8 mouse cellular contexts compared by ENCODE assay signal in genomic region chr1:143777558-143778218, GRCm38 (mm10). TPM values are rescaled to one million over a fixed set of nuclear protein-coding genes. Genes with fewer than 3 reads are reported as not detected.
DNase-seq lines count a peak whose midpoint lies in the region; ATAC-seq and TF ChIP-seq lines count a peak whose summit lies in the region.

No protein-coding gene starts in this region.

- WGBS in hindbrain, embryonic 10.5 days = under 1% methylated on average over 39 of the region's 39 CpGs
- under 1% methylated on average over 35 of the region's 39 CpGs for WGBS in liver, embryonic 16.5 days (ENCODE audit: insufficient replicate concordance)

- no peaks in the 10 kb centered on the region for H3K27me3 ChIP-seq in hindbrain, embryonic 10.5 days (ENCODE audit: insufficient read depth, poor library complexity, severe bottlenecking)
- H3K27me3 ChIP-seq in liver, embryonic 16.5 days (ENCODE audit: control insufficient read depth, insufficient read depth, low read depth, low read length) = peaks cover 7% of the 10 kb centered on the region

- peak overlapping the region; percentile 84 for H3K4me3 ChIP-seq in gastrocnemius, adult 2 months
- H3K4me3 ChIP-seq in hindbrain, embryonic 10.5 days = peak overlapping the region; percentile 86
- peak overlapping the region; percentile 98 for H3K4me3 ChIP-seq in liver, embryonic 16.5 days (ENCODE audit: low read depth, low read length)

- no peaks in the 10 kb centered on the region for H3K9me3 ChIP-seq in hindbrain, embryonic 10.5 days
- H3K9me3 ChIP-seq in liver, embryonic 16.5 days (replicated peaks; ENCODE audit: control insufficient read depth, low read length) = no peaks in the 10 kb centered on the region

- H3K9ac ChIP-seq in liver, embryonic 16.5 days (ENCODE audit: low read depth, low read length) = peak overlapping the region; percentile 97

- peaks cover 28% of the 10 kb centered on the region for H3K4me1 ChIP-seq in hindbrain, embryonic 10.5 days (replicated peaks)
- H3K4me1 ChIP-seq in liver, embryonic 16.5 days (ENCODE audit: control insufficient read depth, low read depth, low read length) = peaks cover 7% of the 10 kb centered on the region

- H3K27ac ChIP-seq in gastrocnemius, adult 2 months = peak overlapping the region; percentile 88
- peak overlapping the region; percentile 92 for H3K27ac ChIP-seq in hindbrain, embryonic 10.5 days
- H3K27ac ChIP-seq in liver, embryonic 16.5 days (ENCODE audit: low read length) = peak overlapping the region; percentile 86

- ATAC-seq in liver, embryonic 16.5 days (ENCODE audit: low read depth) = peak; percentile 26

- peak overlapping the region; percentile 81 for H3K4me2 ChIP-seq in liver, embryonic 16.5 days (ENCODE audit: low read depth, low read length)

- no peak for TF ChIP-seq CTCF in gastrocnemius, adult 2 months (IDR thresholded peaks at IDR 0.05)

- H3K36me3 ChIP-seq in hindbrain, embryonic 10.5 days = no peaks in the 10 kb centered on the region
- H3K36me3 ChIP-seq in liver, embryonic 16.5 days (ENCODE audit: control insufficient read depth, insufficient read depth) = no peaks in the 10 kb centered on the region

- DNase-seq in gastrocnemius, adult 2 months = no peak
- no peak for DNase-seq in gastrocnemius, postnatal 10 days
- DNase-seq in A20 (ENCODE audit: low read depth, low spot score) = peak; percentile 70
- peak; percentile 18 for DNase-seq in c-Kit-positive CD71-negative TER-119-negative erythroid progenitor cells, embryonic 14.5 days (ENCODE audit: low read depth)
- DNase-seq in hindbrain, embryonic 10.5 days (ENCODE audit: low spot score) = no peak
- DNase-seq in spleen, postnatal 4 days (ENCODE audit: low spot score in 2 of 2) = peak; percentile 45 to 78
- no peak for DNase-seq in thymus, postnatal 36 days

- intact Hi-C loops in gastrocnemius, adult 2 months (cut with DNase I) = loop anchor here (2.0 kb wide), 2 partner anchors 39 to 75 kb away; partner anchors contain the start of gene Cdc73

RNA-seq across cellular contexts. Expression of gene Uchl5, which starts 0.6 kb away (rescaled TPM):
- total RNA-seq in gastrocnemius, adult 2 months (2021) = 10 to 100 TPM; 19.6 to 28.3 TPM
- 10 to 100 TPM; 21.4 to 26.5 TPM for total RNA-seq in gastrocnemius, postnatal 10 days (2021)
- 78.4 and 106 TPM in 2 replicates for polyA plus RNA-seq in hindbrain, embryonic 10.5 days (2016; fragmentation: Nextera tagmentation; extraction: Ambion mirVana)
- polyA plus RNA-seq in liver, embryonic 16.5 days (2015; fragmentation: Nextera tagmentation; extraction: Ambion mirVana) = 60.0 and 67.5 TPM in 2 replicates

RNA-seq across cellular contexts. Expression of gene Trove2, which starts 0.8 kb away (rescaled TPM):
- total RNA-seq in gastrocnemius, adult 2 months (2021) = 1 to 10 TPM; 2.7 to 3.8 TPM
- total RNA-seq in gastrocnemius, postnatal 10 days (2021) = 1 to 10 TPM; 4.3 to 6.1 TPM
- polyA plus RNA-seq in hindbrain, embryonic 10.5 days (2016; fragmentation: Nextera tagmentation; extraction: Ambion mirVana) = 26.5 and 33.5 TPM in 2 replicates
- polyA plus RNA-seq in liver, embryonic 16.5 days (2015; fragmentation: Nextera tagmentation; extraction: Ambion mirVana) = 1.4 and 1.7 TPM in 2 replicates

Comparison
In these comparisons a context has a peak if more than half of its experiments do, and no peak if none do; other contexts are left out.
1. DNase-seq: peak in A20 (single experiment), c-Kit-positive CD71-negative TER-119-negative erythroid progenitor cells, embryonic 14.5 days (single experiment) and spleen, postnatal 4 days (2 of 2); none in gastrocnemius, adult 2 months (single experiment), gastrocnemius, postnatal 10 days (single experiment), hindbrain, embryonic 10.5 days (single experiment) and thymus, postnatal 36 days (0 of 2).
2. Peak in every context shown above with its lines, with median percentiles within 50 percentile points of each other: H3K27ac ChIP-seq and H3K4me3 ChIP-seq.